Mouse (Mus musculus): ENCODE measurements around the gene Plcb3. TPM values are rescaled to one million over a fixed set of nuclear protein-coding genes. Genes with fewer than 3 reads are reported as not detected.
A peak's percentile ranks its signal among the peaks of the same experiment; 100 is the strongest.

Plcb3 gene
- polyA plus RNA-seq, 1 experiment from 2014 or later = 41.5 TPM

- Histone ChIP-seq H3K4me1 (peaks cover 17% of the 10 kb centered on the region), H3K4me2 (peak overlapping the region; percentile 85), H3K9me3 (no peaks in the 10 kb centered on the region), H3K27me3 (peaks cover 75% of the 10 kb centered on the region), H3K9ac (peak overlapping the region; percentile 67), H3K27ac (no peak overlapping the region), H3K4me3 (peak overlapping the region; percentile 47), H3K36me3 (no peaks in the 10 kb centered on the region; the same call in 1 of the 2 replicates)
- peak; percentile 43 for ATAC-seq (ENCODE audit: insufficient number of reproducible peaks, insufficient read depth, low FRiP score, low TSS enrichment, low read depth)
- 2% methylated on average over 58 of the region's 58 CpGs for WGBS
These were observed 42.7 kb downstream of the Plcb3 start for GRCm38 (mm10) chr19:6933436-6934194.

DNA sequence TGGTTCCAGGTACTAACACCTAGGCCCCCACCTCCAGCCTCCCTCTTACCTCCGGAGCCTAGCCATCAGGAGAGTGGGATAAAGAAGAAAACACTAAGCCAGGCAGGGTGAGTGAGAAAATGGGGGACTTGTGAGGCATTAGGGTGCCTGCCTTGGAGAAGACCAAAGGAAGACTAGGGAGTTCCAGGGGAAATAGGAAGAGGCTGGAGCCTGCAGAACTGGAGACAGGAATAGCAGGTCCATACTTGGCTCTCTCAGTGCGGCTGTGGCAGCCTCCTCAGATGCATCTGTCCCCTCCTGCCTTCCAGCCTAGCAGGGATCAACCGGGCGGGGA lies 43.2 kb downstream of the Plcb3 start:
- Histone ChIP-seq H3K36me3 (no peaks in the 10 kb centered on the region; the same call in 1 of the 2 replicates), H3K9ac (peak overlapping the region; percentile 67; the same call in 1 of the 2 replicates), H3K4me2 (peak overlapping the region; percentile 85), H3K27me3 (peaks cover 80% of the 10 kb centered on the region), H3K9me3 (no peaks in the 10 kb centered on the region), H3K4me3 (peak overlapping the region; percentile 47; the same call in 1 of the 2 replicates), H3K4me1 (peaks cover 19% of the 10 kb centered on the region), H3K27ac (no peak overlapping the region)
- 21% methylated on average over 4 of the region's 4 CpGs for WGBS
- ATAC-seq (ENCODE audit: insufficient number of reproducible peaks, insufficient read depth, low FRiP score, low TSS enrichment, low read depth) = no peak

GRCm38 (mm10) chr19:6932018-6932417 lies 44.3 kb downstream of the Plcb3 start:
- Histone ChIP-seq H3K27me3 (peaks cover 91% of the 10 kb centered on the region), H3K4me1 (peaks cover 27% of the 10 kb centered on the region), H3K9me3 (no peaks in the 10 kb centered on the region), H3K4me3 (no peak overlapping the region), H3K4me2 (no peak overlapping the region), H3K36me3 (no peaks in the 10 kb centered on the region), H3K27ac (no peak overlapping the region), H3K9ac (no peak overlapping the region)
- ATAC-seq (ENCODE audit: insufficient number of reproducible peaks, insufficient read depth, low FRiP score, low TSS enrichment, low read depth) = no peak
- 38% methylated on average over 1 of the region's 1 CpGs for WGBS

DNA sequence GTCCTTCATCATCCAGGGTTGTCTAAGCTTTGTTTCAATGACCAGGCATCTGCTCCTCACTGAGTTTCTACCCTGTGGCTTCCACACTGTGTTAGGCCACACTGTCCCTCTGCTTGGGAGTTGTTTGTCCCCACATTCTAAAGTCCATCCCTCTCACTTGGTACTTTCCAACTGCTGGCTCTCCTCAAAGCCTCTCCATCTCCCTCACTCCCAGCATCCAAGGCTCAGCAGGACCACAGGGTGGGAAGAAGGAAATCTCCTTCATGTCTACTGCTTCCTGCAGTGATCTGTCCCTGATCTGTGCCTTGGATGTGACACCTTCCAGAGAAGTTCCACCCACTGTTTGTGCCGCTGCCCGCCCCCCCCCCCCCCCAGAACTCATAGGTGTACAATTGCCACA lies 45.3 kb downstream of the Plcb3 start:
- 5% methylated on average over 2 of the region's 2 CpGs for WGBS
- H3K36me3 ChIP-seq = no peaks in the 10 kb centered on the region
- H3K4me1 ChIP-seq = peaks cover 36% of the 10 kb centered on the region
- no peak overlapping the region for H3K4me3 ChIP-seq
- no peak for ATAC-seq (ENCODE audit: insufficient number of reproducible peaks, insufficient read depth, low FRiP score, low TSS enrichment, low read depth)
- H3K27ac ChIP-seq = no peak overlapping the region
- H3K27me3 ChIP-seq = peaks cover 97% of the 10 kb centered on the region
- no peak overlapping the region for H3K4me2 ChIP-seq
- no peaks in the 10 kb centered on the region for H3K9me3 ChIP-seq
- no peak overlapping the region for H3K9ac ChIP-seq

DNA sequence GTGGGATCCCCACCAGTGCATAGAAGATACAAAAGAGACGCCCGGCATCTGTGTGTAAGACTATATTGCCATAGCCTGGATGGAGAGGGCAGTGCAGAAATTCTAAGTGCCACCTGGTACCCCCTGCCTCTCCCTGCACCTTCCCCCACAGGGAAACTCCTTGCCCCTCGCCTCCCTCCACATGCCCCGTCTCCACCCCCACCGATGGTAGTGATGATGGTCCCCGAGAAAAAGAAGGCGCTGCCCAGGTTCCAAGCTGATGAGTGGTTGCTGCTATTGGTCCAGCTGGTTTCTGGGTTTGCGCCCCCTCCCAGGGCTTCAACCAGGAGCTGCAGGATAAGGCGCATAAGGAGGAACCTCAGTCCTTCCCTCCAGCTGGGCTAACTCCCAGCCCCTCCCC lies 48.2 kb downstream of the Plcb3 start:
- H3K4me1 ChIP-seq = peaks cover 36% of the 10 kb centered on the region
- no peaks in the 10 kb centered on the region for H3K9me3 ChIP-seq
- H3K27me3 ChIP-seq = peaks cover 97% of the 10 kb centered on the region
- H3K9ac ChIP-seq = 0 out of 2 replicates have a peak overlapping the region, but pooled peaks have one; percentile 27
- no peak overlapping the region for H3K27ac ChIP-seq
- H3K4me3 ChIP-seq = peak overlapping the region; percentile 32
- no peaks in the 10 kb centered on the region for H3K36me3 ChIP-seq
- 8% methylated on average over 9 of the region's 9 CpGs for WGBS
- H3K4me2 ChIP-seq = peak overlapping the region; percentile 54
- no peak for ATAC-seq (ENCODE audit: insufficient number of reproducible peaks, insufficient read depth, low FRiP score, low TSS enrichment, low read depth)

- 10% methylated on average over 26 of the region's 26 CpGs for WGBS
- peak overlapping the region; percentile 49; the same call in 1 of the 2 replicates for H3K9ac ChIP-seq
These were observed 49.6 kb downstream of the Plcb3 start for GRCm38 (mm10) chr19:6926559-6927255.

DNA sequence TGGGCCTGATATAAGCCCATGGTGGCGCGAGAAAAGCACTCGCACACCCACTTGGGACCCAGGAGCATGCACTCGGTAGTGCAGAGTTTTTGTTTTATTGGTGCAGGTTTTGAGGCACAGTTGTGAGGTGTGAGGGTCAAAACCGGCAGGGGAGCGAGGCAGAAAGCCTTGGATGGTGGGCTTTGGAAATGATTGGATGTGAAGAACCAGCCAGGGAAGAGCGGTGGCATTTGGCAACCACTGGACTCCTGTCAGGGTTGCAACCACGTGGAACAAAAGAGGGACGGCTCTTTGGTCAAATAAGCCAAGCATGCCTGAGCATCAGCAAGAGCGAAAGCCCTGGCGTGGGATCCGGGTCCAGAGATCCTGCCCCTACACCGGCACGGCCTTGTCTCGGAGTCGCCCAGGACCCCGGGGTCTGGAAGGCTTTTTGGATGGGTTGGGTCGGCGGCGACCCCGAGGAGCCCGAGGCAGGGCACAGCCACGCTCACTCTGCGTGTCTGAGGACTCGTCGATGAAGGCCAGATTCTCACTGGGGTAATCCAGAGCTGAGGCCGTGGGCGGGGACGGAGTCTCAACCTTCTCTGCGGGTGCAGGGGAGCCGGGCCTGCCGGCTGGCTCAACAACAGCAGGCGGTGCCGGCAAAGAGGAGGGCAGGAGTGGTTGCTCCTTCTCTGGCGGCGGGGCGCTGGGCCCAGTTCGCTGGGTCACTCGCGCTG lies 50.5 kb downstream of the Plcb3 start:
- ATAC-seq (ENCODE audit: insufficient number of reproducible peaks, insufficient read depth, low FRiP score, low TSS enrichment, low read depth) = no peak
- H3K4me2 ChIP-seq = peak overlapping the region; percentile 49
- H3K9ac ChIP-seq = peak overlapping the region; percentile 54
- H3K27ac ChIP-seq = no peak overlapping the region; the same call in 1 of the 2 replicates
- H3K36me3 ChIP-seq = no peaks in the 10 kb centered on the region
- WGBS = 7% methylated on average over 40 of the region's 40 CpGs
- H3K27me3 ChIP-seq = peaks cover 82% of the 10 kb centered on the region
- H3K4me3 ChIP-seq = peak overlapping the region; percentile 29
- no peaks in the 10 kb centered on the region for H3K9me3 ChIP-seq
- H3K4me1 ChIP-seq = peaks cover 45% of the 10 kb centered on the region

More at GRCm38 (mm10) chr19:6926559-6927255, 49.6 kb downstream of the Plcb3 start:
- no peak for ATAC-seq (ENCODE audit: insufficient number of reproducible peaks, insufficient read depth, low FRiP score, low TSS enrichment, low read depth)
- no peaks in the 10 kb centered on the region for H3K36me3 ChIP-seq
- H3K9me3 ChIP-seq = no peaks in the 10 kb centered on the region
- H3K27me3 ChIP-seq = peaks cover 91% of the 10 kb centered on the region
- H3K27ac ChIP-seq = peak overlapping the region; percentile 49; the same call in 1 of the 2 replicates
- H3K4me2 ChIP-seq = peak overlapping the region; percentile 54
- peaks cover 41% of the 10 kb centered on the region for H3K4me1 ChIP-seq
- peak overlapping the region; percentile 32 for H3K4me3 ChIP-seq

DNA sequence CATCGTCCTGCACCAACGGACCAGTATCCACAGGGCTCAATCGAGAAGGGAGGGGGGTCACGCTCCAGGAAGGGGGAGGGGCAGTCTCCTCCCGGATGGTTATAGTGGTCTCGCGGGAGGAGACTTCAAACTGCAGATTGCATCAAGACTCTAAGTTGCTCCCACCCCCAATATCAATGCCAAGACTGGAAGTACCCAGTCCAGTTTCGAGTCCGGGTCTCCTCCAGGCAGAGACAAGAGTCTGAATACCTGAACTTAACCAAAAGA lies 51.0 kb downstream of the Plcb3 start, which contains the start of gene Catsperz:
Gene Catsperz (minus strand): TSS at position 74 of the 267 bp plus-strand sequence.
- H3K4me2 ChIP-seq = peak within 1 kb of the TSS; percentile 49
- no peak for ATAC-seq (ENCODE audit: insufficient number of reproducible peaks, insufficient read depth, low FRiP score, low TSS enrichment, low read depth)
- H3K36me3 ChIP-seq = no peaks in the 10 kb centered on the region
- WGBS = 3% methylated on average over 9 of the region's 9 CpGs
- peaks cover 50% of the 10 kb centered on the region for H3K4me1 ChIP-seq
- H3K9me3 ChIP-seq = no peaks in the 10 kb centered on the region
- no peak within 1 kb of the TSS; the same call in 1 of the 2 replicates for H3K27ac ChIP-seq
- H3K27me3 ChIP-seq = peaks cover 77% of the 10 kb centered on the region
- peak within 1 kb of the TSS; percentile 29 for H3K4me3 ChIP-seq
- peak within 1 kb of the TSS; percentile 54 for H3K9ac ChIP-seq

DNA sequence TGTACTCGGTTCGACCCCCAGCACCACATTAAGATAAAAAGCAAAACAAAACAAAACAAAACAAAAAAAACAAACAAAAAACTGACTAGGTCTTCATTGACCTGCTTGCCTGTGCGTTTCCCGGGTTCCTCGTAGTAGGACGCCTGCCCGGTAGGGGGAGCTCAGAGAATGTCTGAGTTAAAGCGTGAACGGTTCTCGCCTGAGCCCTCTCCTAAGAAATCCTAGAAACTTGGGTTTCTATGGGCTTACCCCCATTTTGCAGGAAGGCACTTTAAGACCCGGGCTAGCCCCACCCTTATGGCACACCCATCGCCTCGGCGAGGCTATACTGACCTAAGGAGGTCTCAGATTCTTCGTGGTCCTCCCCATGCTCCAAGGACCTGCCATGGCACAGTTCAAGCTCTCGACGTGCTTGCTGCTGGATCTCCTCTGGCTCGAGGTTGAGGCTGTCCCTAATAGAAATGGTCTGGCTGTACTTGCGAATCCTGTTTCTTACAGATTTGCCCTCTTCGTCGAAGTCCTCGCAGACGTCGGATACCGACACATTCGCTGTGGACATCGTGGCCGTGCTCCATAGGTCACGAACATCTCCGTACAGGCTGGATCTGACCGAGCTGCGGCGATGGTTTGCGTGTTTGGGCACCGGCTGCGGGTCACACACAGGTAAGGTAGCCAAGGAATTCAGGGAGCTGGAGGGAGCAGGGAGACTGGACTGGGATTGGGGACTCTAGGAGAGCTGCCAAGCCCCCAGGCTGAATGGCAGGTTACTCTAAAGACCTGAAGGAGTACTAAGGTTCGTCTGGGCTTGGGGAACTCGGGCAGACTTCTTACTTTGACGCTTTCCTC lies 51.6 kb downstream of the Plcb3 start:
- Histone ChIP-seq H3K9ac (peak overlapping the region; percentile 54), H3K27ac (no peak overlapping the region), H3K36me3 (no peaks in the 10 kb centered on the region), H3K4me1 (peaks cover 56% of the 10 kb centered on the region), H3K4me3 (peak overlapping the region; percentile 29), H3K9me3 (no peaks in the 10 kb centered on the region), H3K4me2 (peak overlapping the region; percentile 49), H3K27me3 (peaks cover 73% of the 10 kb centered on the region)
- ATAC-seq (ENCODE audit: insufficient number of reproducible peaks, insufficient read depth, low FRiP score, low TSS enrichment, low read depth) = no peak
- WGBS = 3% methylated on average over 39 of the region's 39 CpGs

DNA sequence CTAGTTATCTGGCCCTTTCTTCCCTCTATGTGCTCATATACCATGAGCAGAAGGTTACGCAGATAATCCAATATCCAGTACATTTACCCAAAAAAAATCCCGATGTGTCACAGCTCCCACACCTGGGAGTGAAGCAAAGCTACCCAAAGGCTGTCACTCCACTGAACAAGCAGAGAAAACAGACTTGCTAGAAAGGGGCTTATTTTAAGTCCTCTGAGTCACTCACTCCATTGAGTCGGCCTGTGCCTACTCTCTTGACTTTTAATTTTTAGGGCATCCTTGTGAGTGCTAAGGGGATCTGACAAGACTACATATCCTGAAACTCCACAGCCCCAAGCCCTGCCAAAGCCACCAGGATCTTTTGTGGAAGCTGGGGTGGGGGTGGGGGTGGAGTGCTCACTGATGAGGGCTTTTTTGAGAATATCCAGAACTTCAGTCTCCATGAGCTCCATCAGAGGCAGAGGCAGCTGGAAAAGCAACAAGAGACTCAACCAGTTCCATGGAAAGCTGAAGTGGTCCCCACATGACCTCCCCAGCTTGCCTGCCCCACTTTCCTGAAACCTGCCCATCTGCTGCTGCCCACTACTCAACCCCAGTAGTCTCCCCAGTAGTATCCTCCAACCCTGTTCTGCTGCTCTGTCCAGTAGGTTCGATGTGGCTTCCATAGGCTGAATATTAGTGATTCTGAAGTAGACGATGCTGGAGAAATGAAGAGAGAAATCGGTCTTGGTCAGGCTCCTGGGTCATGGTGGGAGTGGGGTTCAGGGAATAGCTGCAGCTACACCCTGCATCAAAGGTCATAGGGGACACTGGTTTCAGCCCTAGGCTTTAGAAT lies 53.2 kb downstream of the Plcb3 start:
- no peak overlapping the region for H3K4me3 ChIP-seq
- WGBS = 62% methylated on average over 6 of the region's 6 CpGs
- no peaks in the 10 kb centered on the region for H3K9me3 ChIP-seq
- peaks cover 56% of the 10 kb centered on the region for H3K4me1 ChIP-seq
- H3K27ac ChIP-seq = no peak overlapping the region
- no peak overlapping the region for H3K9ac ChIP-seq
- peaks cover 59% of the 10 kb centered on the region for H3K27me3 ChIP-seq
- ATAC-seq (ENCODE audit: insufficient number of reproducible peaks, insufficient read depth, low FRiP score, low TSS enrichment, low read depth) = no peak
- H3K4me2 ChIP-seq = peak overlapping the region; percentile 93; the same call in 1 of the 2 replicates
- H3K36me3 ChIP-seq = no peaks in the 10 kb centered on the region
